ENCODE assay signal across 9 mouse cellular contexts in the genomic region with DNA sequence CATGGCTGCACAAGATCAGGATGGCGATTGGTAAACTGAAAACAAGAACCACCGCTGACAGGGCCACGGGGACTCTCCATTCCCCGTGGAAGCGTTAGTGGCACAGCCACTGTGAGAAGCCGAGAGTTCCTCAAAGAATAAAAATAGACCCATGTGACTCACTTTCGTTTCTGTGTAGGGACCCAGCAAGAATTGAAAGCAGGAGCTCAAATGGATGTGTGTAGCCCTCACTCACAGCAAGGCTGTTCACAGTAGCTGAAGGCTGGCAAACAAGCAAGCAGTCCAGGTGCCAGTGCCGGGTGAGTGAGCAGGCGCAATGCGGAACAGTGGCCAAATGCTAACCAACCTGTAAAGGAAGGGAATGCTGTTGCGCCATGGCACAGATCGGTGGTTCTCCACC. TPM values are rescaled to one million over a fixed set of nuclear protein-coding genes. Genes with fewer than 3 reads are reported as not detected.
DNase-seq lines count a peak whose midpoint lies in the region; ATAC-seq lines count a peak whose summit lies in the region.
"Had no signal": no experiment of that assay in that cellular context is flagged by ENCODE, and none has a peak within 500 bp of the region (broad histone marks: within the 10 kb centered on the region; RNA-seq: fewer than 3 reads in every experiment).

No protein-coding gene starts in this region.

- 75% methylated on average over 12 of the region's 12 CpGs for WGBS in hindbrain, embryonic 15.5 days
- WGBS in hindbrain, embryonic 14.5 days: 82% methylated on average over 12 of the region's 12 CpGs
- WGBS in kidney, embryonic 16.5 days: 56% methylated on average over 12 of the region's 12 CpGs

- DNase-seq in hindbrain, embryonic 14.5 days (ENCODE audit: low spot score): no peak
- peak; percentile 59 to 61 for DNase-seq in cerebellum, adult 18-20 months
- no peak for DNase-seq in thymus, postnatal 4 days
- DNase-seq in ovary, adult 18-20 months (ENCODE audit: low spot score): no peak
- DNase-seq in gastrocnemius, postnatal 10 days: no peak
- DNase-seq: liver, embryonic 13.5 days had no signal

- H3K9me3 ChIP-seq in hindbrain, embryonic 15.5 days: no peaks in the 10 kb centered on the region
- H3K9me3 ChIP-seq in hindbrain, embryonic 14.5 days (ENCODE audit: control insufficient read depth, low read length): no peaks in the 10 kb centered on the region
- H3K9me3 ChIP-seq in kidney, embryonic 16.5 days (ENCODE audit: low read length): no peaks in the 10 kb centered on the region
- H3K9me3 ChIP-seq: liver, embryonic 13.5 days had no signal

- H3K27ac ChIP-seq in hindbrain, embryonic 15.5 days (replicated peaks): peak overlapping the region; percentile 49; the same call in 1 of the 2 replicates
- H3K27ac ChIP-seq in hindbrain, embryonic 14.5 days: no peak overlapping the region
- peak overlapping the region; percentile 84 for H3K27ac ChIP-seq in kidney, embryonic 16.5 days (ENCODE audit: low read length)
- H3K27ac ChIP-seq: liver, embryonic 13.5 days had no signal

- H3K27me3 ChIP-seq in hindbrain, embryonic 15.5 days: no peaks in the 10 kb centered on the region
- no peaks in the 10 kb centered on the region for H3K27me3 ChIP-seq in hindbrain, embryonic 14.5 days (ENCODE audit: control insufficient read depth, insufficient read depth, low read length)
- no peaks in the 10 kb centered on the region for H3K27me3 ChIP-seq in kidney, embryonic 16.5 days (ENCODE audit: insufficient read depth, low read length)

- no peak overlapping the region for H3K4me3 ChIP-seq in hindbrain, embryonic 15.5 days
- H3K4me3 ChIP-seq in hindbrain, embryonic 14.5 days (replicated peaks; ENCODE audit: low read length): no peak overlapping the region
- H3K4me3 ChIP-seq in kidney, embryonic 16.5 days (ENCODE audit: low read length): no peak overlapping the region
- H3K4me3 ChIP-seq: liver, embryonic 13.5 days had no signal

- H3K4me2 ChIP-seq in hindbrain, embryonic 15.5 days: no peak overlapping the region
- no peak overlapping the region for H3K4me2 ChIP-seq in hindbrain, embryonic 14.5 days (replicated peaks)
- H3K4me2 ChIP-seq in kidney, embryonic 16.5 days (replicated peaks; ENCODE audit: low read depth, low read length): peak overlapping the region; percentile 27
- H3K4me2 ChIP-seq: liver, embryonic 13.5 days had no signal

- ATAC-seq in hindbrain, embryonic 15.5 days (ENCODE audit: low FRiP score, low read depth): no peak
- ATAC-seq in hindbrain, embryonic 14.5 days (ENCODE audit: low FRiP score): no peak
- ATAC-seq in kidney, embryonic 16.5 days (ENCODE audit: low FRiP score, low TSS enrichment): no peak
- ATAC-seq in megakaryocyte, adult 5-6 weeks (ENCODE audit: poor library complexity, severe bottlenecking): peak; percentile 87

- H3K36me3 ChIP-seq in hindbrain, embryonic 15.5 days: no peaks in the 10 kb centered on the region
- H3K36me3 ChIP-seq in hindbrain, embryonic 14.5 days (replicated peaks; ENCODE audit: control insufficient read depth, insufficient read depth): no peaks in the 10 kb centered on the region
- no peaks in the 10 kb centered on the region for H3K36me3 ChIP-seq in kidney, embryonic 16.5 days (ENCODE audit: insufficient read depth, low read length)
- H3K36me3 ChIP-seq: liver, embryonic 13.5 days had no signal

- no peak overlapping the region for H3K9ac ChIP-seq in hindbrain, embryonic 15.5 days
- no peak overlapping the region for H3K9ac ChIP-seq in hindbrain, embryonic 14.5 days
- H3K9ac ChIP-seq in kidney, embryonic 16.5 days (replicated peaks; ENCODE audit: low read length): no peak overlapping the region
- H3K9ac ChIP-seq: liver, embryonic 13.5 days had no signal

- H3K4me1 ChIP-seq in hindbrain, embryonic 15.5 days (replicated peaks): peaks cover 6% of the 10 kb centered on the region
- no peaks in the 10 kb centered on the region for H3K4me1 ChIP-seq in hindbrain, embryonic 14.5 days (replicated peaks; ENCODE audit: control insufficient read depth, insufficient read depth, low read length)
- H3K4me1 ChIP-seq in kidney, embryonic 16.5 days (ENCODE audit: insufficient read depth, low read length): peaks cover 35% of the 10 kb centered on the region

RNA-seq across cellular contexts. Expression of gene Icosl, which starts 36.4 kb away (rescaled TPM):
- 0.71 and 0.96 TPM in 2 replicates for polyA plus RNA-seq in hindbrain, embryonic 15.5 days (2015; fragmentation: Nextera tagmentation; extraction: Ambion mirVana)
- 0.79 and 1.1 TPM in 2 replicates for polyA plus RNA-seq in hindbrain, embryonic 14.5 days (2014; fragmentation: Nextera tagmentation; extraction: Ambion mirVana)
- 8.5 and 9.5 TPM in 2 replicates for polyA plus RNA-seq in kidney, embryonic 16.5 days (2015; fragmentation: Nextera tagmentation; extraction: Ambion mirVana)
- 29.3 and 34.3 TPM in 2 replicates for total RNA-seq in megakaryocyte, adult 5-6 weeks (2015)
- 20.8 and 24.4 TPM in 2 replicates for total RNA-seq in megakaryocyte, adult 5-6 weeks (2017)
- total RNA-seq in gastrocnemius, postnatal 10 days (2021): 1 to 10 TPM; 2.0 to 2.3 TPM

Comparison
In these comparisons a context has a peak if more than half of its experiments do, and no peak if none do; other contexts are left out.
1. DNase-seq: peak in cerebellum, adult 18-20 months (2 of 2); none in hindbrain, embryonic 14.5 days (single experiment), thymus, postnatal 4 days (single experiment), ovary, adult 18-20 months (single experiment) and gastrocnemius, postnatal 10 days (single experiment).